Mouse (Mus musculus) frontal cortex, postnatal 10 days (tissue): Measurements from ENCODE around the gene Parva.
A peak's percentile ranks its signal among the peaks of the same experiment; 100 is the strongest.

Experiments
- DNase-seq, 2 experiments: peaks; one replicate each; pipeline ENCODE4 v3.0.0; 2022; ENCODE audit warnings: low spot score in 2 of 2, mixed read lengths in 1 of 2

The Parva gene

DNA sequence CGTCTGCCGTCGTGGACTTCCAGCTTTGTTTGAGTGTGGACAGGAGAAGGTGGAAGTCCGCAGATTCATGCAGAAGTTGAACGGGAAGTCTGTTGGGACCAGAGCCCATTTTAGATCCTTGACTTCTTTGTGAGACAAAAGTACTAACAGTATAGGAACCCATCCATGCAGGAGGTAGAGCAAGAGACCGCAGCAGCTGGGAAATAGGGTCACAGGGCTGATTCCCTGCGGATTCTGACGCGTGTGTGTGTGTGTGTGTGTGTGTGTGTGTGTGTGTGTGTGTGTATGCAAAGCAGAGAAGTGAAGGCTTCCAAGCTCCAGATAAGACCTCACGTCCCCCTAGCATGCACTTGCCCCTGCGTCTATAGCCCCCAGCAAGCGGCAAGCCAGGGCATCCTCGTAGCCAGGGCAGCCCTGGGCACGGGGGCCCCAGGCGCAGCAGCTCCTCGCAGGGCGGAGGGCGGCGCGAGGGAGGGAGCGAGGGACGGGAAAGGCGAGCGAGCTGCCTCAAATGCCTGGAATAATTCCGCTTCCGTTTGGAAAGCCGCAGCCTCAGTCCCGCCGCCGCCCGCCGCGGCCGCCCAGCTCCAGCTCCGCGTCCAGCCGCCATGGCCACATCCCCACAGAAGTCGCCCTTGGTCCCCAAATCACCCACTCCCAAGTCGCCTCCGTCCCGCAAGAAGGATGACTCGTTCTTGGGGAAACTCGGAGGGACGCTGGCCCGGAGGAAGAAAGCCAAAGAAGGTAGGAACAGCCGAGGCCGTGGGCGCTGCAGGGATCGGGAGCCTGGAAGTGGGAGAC lies at the start of gene Parva:
Gene Parva (plus strand): TSS at position 149 of the 801 bp plus-strand sequence.
- peak; percentile 20 to 52 for DNase-seq

DNA sequence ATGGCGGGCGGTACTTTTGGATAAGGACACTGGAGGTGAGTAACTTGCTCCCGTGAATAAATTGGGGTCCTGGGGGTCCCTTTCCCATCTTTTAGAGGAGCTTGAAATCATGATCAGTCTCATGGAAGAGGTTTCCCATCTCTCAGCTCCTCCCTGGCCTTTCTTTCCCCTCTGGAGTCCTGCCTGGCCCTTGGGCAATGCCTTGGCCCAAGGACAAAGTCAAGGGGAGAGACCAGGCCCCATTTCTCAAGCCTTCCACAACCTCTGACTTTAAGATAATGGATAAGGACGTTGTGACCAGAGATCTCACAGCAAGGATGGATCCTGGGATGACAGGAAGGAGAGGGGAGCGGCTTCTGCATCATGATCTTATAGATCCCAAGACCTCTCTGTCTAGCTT lies 49.2 kb upstream of the Parva start:
- DNase-seq, result no peak

DNA sequence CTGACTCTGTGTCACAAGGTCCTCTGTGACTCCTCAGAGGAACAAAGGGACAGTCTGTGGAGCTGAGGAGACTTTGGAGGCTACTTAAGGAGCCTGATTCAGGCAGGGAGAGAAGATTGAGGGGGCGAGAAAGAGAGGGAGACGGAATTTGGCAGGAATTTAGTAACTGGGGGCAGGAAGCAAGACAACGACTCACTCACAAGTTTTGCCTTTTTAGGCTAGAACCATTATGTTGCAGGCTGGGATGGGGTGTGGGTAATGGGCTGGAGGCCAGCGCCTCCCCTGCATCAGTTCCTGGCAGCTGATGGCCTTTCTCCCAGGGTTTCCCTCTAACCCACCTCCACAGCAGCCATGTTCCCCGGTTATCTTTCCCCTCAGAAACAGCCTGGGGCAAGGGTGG lies 48.8 kb upstream of the Parva start:
- peak in 1 of 2 experiments; percentile 52 for DNase-seq

DNA sequence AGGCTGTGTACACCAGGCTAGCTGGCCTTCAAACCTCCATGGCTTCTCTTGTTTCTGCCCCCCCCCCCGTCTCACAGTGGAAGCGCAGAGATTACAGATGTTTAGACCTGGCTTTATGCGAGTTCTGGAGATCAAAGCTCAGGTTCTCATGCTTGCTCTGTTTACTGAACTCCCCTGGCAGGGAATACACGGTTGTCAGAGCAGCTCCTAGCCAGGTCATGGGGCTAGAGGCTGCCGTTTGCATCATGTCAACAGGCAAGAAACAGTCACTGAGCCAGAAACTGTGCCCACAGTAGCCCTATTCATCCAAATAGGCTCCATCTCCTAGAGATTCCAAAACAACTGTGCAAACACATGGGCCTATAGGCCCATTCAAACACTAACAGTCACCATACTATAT lies 40.8 kb upstream of the Parva start:
- no peak for DNase-seq

DNA sequence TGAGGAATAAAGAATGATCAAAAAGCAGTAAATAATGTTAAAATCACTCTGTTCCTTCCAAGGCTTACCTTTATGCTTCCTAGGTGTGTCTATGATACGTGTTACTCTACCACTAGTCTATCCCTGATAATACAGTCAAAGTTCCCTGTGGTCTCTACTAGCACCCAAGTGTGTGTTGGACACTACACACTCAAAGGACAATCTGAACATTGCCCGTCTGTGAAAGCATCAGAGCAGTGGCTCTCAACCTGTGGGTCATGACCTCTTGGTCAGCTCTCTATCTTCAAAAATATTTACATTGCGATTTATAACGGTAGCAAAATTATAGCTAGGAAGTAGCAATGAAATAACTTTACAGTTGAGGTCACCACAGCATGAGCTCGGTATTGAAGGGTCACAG lies 39.4 kb upstream of the Parva start:
- no peak for DNase-seq

DNA sequence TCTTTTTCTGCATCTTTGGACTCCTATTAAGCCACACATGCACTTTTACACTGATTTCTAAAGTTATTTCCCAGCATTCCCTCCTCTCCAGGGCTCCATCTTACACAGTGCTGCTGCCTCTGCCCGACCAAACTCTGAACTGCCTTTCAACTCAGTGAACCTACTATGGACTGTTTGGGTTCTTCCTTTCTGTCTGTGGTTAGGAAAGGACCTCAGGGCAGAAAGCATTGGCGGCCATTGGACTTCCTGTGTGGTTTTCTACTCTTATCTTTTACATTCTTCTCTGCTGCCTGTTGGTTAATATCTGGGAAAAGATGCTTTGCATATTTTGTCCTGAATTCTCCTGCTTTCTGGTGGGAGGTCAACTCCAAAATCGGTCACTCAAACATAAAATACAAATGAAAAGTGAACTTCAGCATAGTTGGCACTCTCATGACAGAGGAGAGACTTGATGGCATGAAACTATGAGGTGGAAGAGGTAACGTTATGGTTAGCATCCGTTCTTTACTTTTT lies 38.9 kb upstream of the Parva start:
- no peak for DNase-seq

DNA sequence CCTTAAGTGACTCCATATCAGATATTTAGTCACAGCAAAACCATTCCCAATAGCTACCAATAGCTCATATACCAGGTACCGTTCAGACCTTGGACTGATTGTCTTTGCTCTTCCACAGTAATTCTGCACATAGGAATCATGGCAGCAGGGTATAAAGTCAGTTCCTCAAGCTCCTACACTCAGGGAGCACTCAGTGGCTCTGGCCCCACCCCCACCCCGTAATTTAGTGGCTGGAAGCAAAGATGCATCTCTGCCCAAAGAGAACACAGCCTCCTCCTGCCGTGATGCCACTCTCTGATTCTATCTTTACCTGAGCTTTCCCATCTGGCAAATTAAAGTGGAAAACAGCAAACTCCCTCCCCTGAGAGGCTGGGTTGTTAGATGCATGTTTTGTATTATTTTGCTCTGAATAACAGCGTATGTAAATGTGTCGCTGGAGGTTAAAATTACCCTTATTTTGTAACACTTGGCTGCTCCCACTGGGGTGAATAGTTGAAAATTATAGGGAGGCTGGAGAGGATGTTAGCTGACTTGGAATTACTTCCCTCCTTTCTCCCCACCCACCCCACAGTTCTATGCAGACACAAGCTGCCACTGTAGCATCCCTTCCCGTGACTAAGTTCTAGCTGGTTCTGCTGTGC lies 37.6 kb upstream of the Parva start:
- no peak for DNase-seq

DNA sequence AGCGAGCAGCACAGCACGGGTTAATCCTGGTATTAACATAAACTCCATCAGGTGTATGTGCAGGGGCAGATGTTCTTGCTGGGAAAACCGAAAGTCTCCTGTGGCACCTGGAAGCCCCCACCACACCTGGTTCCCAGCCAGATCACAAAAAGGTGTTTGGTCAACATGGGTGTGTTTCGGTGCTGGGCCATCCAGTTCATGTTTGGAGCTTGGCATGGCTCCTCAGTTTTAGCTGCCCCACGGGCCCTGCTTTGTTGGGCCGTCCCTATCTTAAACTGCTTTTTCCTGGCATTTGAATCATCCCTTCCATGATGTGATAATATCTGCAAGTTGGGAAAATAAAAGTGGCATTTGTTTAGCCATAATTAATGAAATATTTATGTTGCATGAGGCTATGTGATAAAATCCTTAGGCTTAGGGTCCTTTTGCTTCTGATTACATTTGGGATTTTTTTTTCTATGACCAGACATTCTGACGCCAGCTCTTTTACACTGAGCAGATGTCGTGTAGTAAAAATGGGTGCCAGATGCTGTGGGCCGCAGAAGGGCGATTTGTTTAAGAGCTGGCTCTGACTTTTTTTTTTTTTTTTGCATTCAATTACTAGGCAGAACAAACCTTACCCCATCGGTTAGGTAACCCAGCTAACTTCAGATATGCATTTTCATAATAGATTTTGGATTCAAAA lies 36.9 kb upstream of the Parva start:
- no peak for DNase-seq

DNA sequence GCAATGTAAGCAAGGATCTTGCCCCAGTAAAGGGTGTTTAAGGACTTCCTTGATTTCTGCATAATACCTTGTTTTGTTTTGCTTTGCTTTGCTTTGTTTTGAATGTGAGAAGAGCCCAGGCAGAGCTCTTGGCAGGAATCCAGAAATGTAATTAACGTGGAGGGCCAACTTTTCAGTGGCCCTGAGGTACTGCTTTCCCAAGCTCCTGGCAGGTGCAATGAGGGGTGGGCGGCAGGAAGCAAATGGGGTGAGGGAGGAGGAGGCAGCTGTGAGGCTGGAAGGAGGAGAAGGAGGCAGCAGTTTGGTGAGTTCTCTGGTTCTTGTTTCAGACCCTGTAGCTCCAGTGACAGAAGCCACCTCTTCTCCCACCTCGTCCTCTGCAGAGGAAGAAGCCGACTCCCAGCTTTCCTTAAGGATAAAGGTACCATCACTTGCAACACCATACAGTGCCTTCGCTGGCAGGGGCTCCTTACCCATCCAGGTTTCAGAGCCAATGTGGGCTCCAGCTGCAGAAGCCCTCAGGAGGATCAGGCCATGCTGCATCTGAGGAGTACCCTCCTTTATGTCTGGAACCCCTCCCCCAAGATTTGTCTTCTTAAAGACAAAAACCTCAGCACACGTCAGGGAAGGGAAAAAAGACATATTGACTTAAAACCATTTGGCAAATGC lies 36.2 kb upstream of the Parva start:
- no peak for DNase-seq

DNA sequence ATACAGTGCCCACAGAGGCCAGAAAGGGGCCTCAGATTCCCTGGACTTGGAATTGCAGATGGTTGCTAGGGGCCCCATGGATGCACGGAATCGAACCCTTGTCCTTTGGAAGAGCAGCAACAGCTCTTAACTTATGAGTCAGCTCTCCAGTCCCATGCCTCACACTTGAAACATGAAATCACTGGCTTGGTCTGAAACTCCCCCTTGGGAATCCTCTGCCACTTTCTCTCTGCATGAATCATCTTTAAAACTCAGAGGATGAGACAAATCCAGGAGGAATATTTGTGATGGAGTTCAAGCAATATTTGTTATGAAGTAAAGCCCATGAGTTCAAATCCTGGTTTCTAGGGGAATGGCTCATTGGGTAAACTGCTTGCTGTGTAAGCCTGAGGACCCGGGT lies 29.5 kb upstream of the Parva start:
- DNase-seq, result no peak

DNA sequence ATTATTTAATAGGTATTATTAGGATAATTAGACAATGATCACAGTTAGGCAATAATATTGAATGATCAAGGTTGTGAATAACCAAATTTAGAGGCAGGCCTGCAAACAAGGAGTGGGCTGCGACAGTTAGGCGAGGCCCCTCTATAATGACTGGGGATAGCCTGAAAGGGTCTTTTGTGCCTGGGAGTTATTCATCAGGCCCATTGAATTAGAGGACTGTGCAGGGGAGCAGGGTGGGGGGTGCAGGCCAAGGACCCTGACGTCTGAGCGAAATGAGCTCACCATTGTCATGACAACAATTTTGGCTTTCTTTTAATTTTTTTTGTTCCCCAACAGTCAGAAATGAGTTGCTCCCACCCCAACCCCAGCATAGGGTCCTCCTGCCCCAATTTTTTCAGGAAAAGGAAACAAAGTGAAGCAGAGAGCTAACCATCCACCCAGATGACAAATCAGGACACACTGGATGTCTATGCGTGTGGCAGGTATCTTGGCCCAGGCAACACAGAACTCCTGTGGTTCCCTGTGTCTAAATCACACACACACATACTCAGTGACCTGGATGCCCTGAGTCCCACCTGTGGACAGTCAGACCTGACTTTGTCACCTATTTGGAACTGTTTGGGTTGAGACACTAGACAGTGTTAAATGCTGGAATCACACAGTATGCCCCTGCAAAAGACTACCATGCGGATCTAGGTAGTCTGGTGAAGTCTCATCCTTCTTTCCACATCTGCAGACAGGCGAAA lies 27.7 kb upstream of the Parva start:
- no peak for DNase-seq

DNA sequence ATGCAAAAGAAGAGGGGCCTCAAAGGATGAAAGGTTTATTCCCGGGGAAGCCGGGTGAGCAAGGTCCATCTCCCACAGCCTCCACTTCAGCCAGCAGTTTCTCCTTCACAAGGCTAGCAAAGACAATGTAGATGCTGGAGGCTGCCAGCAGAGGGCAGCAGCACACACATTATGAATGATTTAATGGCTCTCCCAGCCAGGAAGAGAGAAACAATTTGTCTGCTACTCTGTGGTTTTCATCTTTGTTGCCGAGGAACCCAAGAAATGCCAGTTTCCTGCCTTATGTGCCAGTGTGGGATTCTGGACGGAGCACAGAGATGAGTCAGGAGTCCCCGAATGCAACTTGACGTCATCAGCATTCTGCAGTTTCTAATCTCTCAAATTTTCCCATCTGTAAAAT lies 27.1 kb upstream of the Parva start:
- DNase-seq, result peak in 1 of 2 experiments; percentile 68

DNA sequence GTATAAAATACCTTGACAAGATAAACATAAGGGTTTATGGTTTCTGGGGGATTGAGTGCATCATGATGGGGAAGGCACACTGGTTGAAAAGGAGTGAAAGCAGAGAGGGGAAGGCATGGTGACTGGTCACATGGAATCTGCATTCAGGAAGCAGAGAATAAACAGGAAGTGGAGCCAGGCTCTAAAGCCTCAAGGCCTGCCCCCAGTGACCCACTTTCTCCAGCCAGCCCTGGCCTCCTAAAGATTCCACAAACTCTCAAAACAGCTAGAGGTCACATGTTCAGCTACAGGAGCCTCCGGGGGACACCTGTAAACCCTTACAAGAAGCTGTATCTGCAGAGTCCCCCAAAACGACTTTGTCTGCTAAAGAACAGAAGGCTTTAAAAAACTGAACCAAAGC lies 22.2 kb upstream of the Parva start:
- no peak for DNase-seq

DNA sequence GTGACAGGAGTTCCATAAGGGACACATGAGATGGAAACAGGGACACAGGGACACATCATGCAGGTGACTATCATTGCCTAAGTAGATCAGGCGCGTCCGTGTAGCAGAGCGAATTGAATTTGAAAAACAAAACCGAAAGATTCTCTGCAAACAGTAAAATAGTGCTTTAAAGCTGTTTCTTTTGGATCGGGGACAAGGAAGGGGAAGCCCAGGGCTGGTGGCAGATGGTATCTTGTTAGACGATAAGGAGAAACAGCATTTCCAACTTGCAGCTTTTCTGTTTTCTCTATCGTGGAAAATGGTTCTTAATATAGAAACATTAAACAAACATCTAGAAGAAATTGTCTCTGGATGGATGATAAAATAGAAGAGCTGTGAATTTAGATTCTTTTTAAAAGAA lies 21.7 kb upstream of the Parva start:
- no peak for DNase-seq

DNA sequence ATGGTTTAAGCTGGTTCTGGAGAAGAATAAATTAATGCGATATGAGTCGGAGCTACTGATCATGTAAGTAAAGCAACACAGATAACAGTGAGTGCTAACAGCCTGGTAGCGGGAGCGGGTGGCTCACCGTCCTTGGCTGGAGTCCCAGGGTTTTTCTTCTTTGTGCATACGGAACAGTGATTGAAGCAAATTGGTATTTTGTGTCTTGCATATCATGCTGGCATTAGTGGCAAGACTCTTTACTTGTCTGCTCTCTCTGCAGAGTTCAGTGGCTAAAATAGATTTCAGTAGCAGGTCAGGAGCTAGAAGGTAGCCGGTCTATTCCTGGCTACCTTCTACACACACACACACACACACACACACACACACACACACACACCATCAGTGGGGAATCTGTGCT lies 19.7 kb upstream of the Parva start:
- DNase-seq, result no peak

DNA sequence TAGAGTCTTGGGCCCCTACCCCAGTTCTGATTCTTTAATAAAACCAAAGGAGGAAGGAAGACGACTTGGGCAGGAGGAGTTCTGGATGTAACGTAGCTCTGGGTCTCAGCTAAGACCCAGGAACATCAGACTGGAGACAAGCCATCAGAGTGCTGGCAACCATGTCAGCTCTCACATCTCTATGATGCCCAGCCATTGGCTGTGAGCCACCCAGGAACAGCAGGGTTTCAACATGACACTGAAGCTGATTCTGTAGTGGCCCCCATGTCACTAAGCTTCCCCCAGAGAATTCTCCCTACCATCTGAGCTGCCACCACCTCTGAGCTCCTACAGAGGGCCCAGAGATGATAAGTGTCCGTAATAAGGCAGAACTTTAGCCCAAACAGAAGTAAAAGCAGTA lies 17.3 kb upstream of the Parva start:
- no peak for DNase-seq

DNA sequence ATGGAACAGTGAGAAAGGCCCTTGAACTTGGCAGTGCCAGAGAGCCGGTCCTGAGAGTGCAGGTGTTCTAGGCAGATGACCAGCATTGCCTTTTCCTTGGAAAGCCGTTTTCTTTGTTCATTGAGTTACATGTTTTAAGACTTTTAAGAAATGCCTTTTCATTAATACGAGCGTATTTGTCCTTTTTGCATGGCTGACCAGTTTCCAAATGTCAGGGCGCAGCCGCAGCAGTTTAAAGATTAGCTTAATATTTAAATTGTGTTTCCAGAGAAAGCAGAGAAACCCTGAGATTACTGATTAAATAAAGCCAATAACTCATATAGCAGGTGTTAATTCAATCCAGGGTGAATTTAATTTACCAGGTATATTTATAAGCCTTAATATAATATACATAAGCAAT lies 14.0 kb upstream of the Parva start:
- no peak for DNase-seq

DNA sequence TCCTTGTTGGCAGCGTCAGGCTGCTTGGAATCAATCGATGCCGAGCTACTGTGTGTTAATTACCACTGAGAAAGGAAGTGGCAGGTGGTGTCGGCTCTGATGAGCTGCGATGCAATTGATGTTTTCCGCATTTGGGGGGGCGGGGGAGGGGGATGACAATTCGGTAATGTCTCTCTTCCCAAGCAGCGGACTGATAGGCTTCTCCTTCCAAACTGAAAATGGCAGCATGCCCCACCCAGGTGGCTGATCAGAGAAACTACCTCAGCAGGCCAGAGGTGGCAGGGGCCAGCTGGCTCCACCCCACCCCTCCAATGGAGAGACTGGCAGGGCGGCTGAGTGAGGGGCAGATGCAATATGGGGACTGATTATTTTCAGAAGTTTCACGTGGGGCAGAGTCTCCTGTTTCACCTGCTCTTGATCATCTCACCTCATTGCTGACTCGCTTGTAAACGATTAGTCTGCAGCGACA lies 11.2 kb upstream of the Parva start:
- no peak for DNase-seq

DNA sequence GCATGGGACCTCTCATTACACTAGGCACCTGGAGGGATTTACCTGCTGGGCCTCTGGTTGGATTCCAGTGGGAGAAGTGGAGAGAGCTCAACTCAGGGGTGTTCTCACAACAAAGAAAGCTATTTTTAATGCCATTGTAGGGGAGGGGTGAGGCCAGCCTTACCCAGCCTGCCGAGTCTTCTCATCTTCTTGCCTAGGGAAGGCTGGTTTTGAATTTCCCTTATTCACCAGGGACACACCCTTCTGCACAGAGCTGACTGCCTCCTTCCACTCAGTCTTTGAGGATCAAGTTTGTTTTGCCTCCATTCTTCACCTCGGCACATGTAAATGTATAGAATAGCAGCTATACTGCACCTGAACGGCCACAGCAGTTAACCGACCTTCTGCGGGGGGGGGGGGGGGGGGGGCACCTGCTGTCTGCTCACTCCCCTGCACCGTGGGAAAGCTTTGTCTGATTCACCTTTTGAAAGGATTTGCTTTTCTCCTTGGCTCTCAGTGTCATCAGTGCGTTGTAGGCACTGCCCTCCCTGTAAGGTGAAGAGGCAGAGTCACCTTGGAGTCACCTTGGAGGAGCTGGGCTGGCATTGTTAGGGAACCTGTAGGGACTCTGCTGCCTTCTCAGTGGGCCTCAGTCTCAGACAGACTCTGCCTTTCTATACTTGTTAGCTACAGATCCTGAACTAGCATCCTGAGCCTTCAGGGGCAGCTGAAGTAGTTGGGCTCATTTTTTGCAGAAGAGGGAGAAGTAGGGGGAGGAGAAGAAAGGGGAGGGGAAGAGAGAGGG lies 10.4 kb upstream of the Parva start:
- DNase-seq, result no peak

DNA sequence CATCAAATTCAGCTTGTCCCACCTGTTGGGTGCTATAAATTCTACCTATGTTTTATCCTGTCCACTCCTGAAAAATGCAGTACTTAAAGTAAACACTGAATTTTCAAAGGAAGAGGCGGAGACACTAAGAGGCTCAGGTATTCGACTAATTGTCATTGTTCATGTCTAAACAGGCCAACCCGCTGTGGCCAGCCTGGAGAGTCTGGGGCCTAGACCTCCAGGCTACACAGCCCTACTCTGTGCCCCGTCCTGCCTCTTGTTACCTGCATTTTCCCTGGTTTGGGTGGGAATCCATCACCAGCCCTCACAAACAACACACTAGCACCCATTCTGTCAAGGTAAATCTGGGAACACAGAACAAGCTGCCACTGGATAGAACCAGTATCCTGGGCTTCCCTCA lies 9.7 kb upstream of the Parva start:
- no peak for DNase-seq

DNA sequence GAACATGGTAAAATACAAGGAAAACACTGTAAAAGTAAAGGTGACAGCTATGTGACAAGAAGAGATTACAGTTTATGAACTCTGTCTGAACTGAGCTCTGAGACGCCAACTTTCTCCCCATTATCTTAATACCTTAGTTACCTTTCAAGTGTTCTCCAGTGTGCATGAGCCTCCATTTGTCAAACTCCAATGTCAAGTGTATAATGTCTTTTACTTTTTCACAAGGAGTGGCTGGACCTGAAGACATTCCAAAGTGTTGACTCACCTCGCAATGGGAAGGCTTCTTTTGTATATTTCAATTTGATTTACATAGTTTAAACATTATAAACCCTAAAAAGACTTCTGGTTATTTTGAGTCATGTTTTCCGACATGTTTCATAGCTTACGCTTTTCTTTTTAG lies 3.9 kb upstream of the Parva start:
- no peak for DNase-seq
